Mouse (Mus musculus) spleen, postnatal 10 days (tissue): ENCODE results near the gene Rbm39.

Experiments
- DNase-seq, 2 experiments: peaks; one replicate each; pipeline ENCODE4 v3.0.0; 2021 to 2022; ENCODE audit warnings: low spot score in 2 of 2

The Rbm39 gene

GRCm38 (mm10) chr2:156111358-156112079 lies 68.5 kb downstream of the Rbm39 start, which contains the start of the genes Cpne1 and Rbm12:
Gene Cpne1 (minus strand): TSS chr2:156111965.
Gene Rbm12 (minus strand): TSS chr2:156111978.
- DNase-seq: peak; percentile 93 to 94

- DNase-seq: peak; percentile 27 to 45
These were observed 69.2 kb downstream of the Rbm39 start for GRCm38 (mm10) chr2:156110627-156111357.
